Mouse (Mus musculus) midbrain, embryonic 16.5 days (tissue): ENCODE measurements around the gene Prf1. TPM values are rescaled to one million over a fixed set of nuclear protein-coding genes. Genes with fewer than 3 reads are reported as not detected.

Source experiments
- polyA plus RNA-seq: library from polyadenylated mRNA; unstranded; fragments of >200 nt; fragmentation: Nextera tagmentation; extraction: Ambion mirVana; gene quantifications from 2 replicates; pipeline ENCODE4 v1.2.1, GENCODE M21; 2015

Gene Prf1
- polyA plus RNA-seq, 1 experiment from 2014 or later, result not detected

Other genes starting within 250 kb of the Prf1 start
- gene Pcbd1, start 208.5 kb upstream of the Prf1 start, polyA plus RNA-seq, result 50.9 and 52.9 TPM in 2 replicates
- 42.8 and 45.7 TPM in 2 replicates for gene Sgpl1, start 150.1 kb upstream of the Prf1 start, polyA plus RNA-seq
- 0.16 TPM in 1 of 2 replicates, not detected in the other for gene Tbata, start 125.9 kb upstream of the Prf1 start, polyA plus RNA-seq
- 0.24 and 0.29 TPM in 2 replicates for gene Adamts14, start 24.4 kb upstream of the Prf1 start, polyA plus RNA-seq
- gene Pald1, start 85.7 kb downstream of the Prf1 start, polyA plus RNA-seq, result 20.2 and 20.6 TPM in 2 replicates
- 0.30 and 0.48 TPM in 2 replicates for gene Nodal, start 120.1 kb downstream of the Prf1 start, polyA plus RNA-seq
- gene Eif4ebp2, start 154.8 kb downstream of the Prf1 start, polyA plus RNA-seq, result 36.9 and 49.2 TPM in 2 replicates
- 14.6 and 15.7 TPM in 2 replicates for gene Lrrc20, start 178.0 kb downstream of the Prf1 start, polyA plus RNA-seq